Comparison of ENCODE assay signal across 17 mouse cellular contexts in genomic region chr2:174022292-174022691, GRCm38 (mm10). TPM values are rescaled to one million over a fixed set of nuclear protein-coding genes. Genes with fewer than 3 reads are reported as not detected.
DNase-seq lines count a peak whose midpoint lies in the region; ATAC-seq and TF ChIP-seq lines count a peak whose summit lies in the region.
"Had no signal": no experiment of that assay in that cellular context is flagged by ENCODE, and none has a peak within 500 bp of the region (broad histone marks: within the 10 kb centered on the region; RNA-seq: fewer than 3 reads in every experiment).

No protein-coding gene starts in this region.

- DNase-seq in forebrain, embryonic 10.5 days (ENCODE audit: extremely low spot score, low spot score) = peak; percentile 12
- peak; percentile 10 for DNase-seq in midbrain, embryonic 10.5 days (ENCODE audit: low spot score)
- peak; percentile 68 for DNase-seq in gastrocnemius, adult 2 months
- no peak for DNase-seq in retina, embryonic 14.5 days (ENCODE audit: low spot score)
- DNase-seq in layer of hippocampus, postnatal 14 days (ENCODE audit: low spot score in 2 of 2) = no peak
- DNase-seq: cerebellum, adult 11 months; cerebellum, postnatal 36 days; kidney, postnatal 25 days; right cerebral cortex, postnatal 25 days had no signal

- WGBS in forebrain, embryonic 10.5 days = 94% methylated on average over 4 of the region's 4 CpGs
- 95% methylated on average over 4 of the region's 4 CpGs for WGBS in forebrain, embryonic 13.5 days
- 94% methylated on average over 4 of the region's 4 CpGs for WGBS in midbrain, embryonic 10.5 days
- WGBS in midbrain, embryonic 15.5 days = 97% methylated on average over 4 of the region's 4 CpGs
- WGBS in limb, embryonic 15.5 days = 66% methylated on average over 4 of the region's 4 CpGs

- no peaks in the 10 kb centered on the region for H3K27me3 ChIP-seq in forebrain, embryonic 10.5 days (ENCODE audit: poor library complexity, severe bottlenecking)
- H3K27me3 ChIP-seq in forebrain, embryonic 13.5 days = no peaks in the 10 kb centered on the region
- H3K27me3 ChIP-seq in midbrain, embryonic 10.5 days (ENCODE audit: low read depth, poor library complexity, severe bottlenecking) = no peaks in the 10 kb centered on the region
- no peaks in the 10 kb centered on the region for H3K27me3 ChIP-seq in midbrain, embryonic 15.5 days (replicated peaks)
- H3K27me3 ChIP-seq in limb, embryonic 15.5 days = no peaks in the 10 kb centered on the region
- H3K27me3 ChIP-seq: embryonic facial prominence, embryonic 12.5 days; hindbrain, embryonic 13.5 days; liver, embryonic 15.5 days; midbrain, embryonic 12.5 days had no signal

- no peak for TF ChIP-seq CTCF in gastrocnemius, adult 2 months (IDR thresholded peaks at IDR 0.05)

- H3K36me3 ChIP-seq in forebrain, embryonic 10.5 days (replicated peaks) = no peaks in the 10 kb centered on the region
- H3K36me3 ChIP-seq in forebrain, embryonic 13.5 days (ENCODE audit: poor library complexity, severe bottlenecking) = no peaks in the 10 kb centered on the region
- H3K36me3 ChIP-seq in midbrain, embryonic 10.5 days = no peaks in the 10 kb centered on the region
- no peaks in the 10 kb centered on the region for H3K36me3 ChIP-seq in midbrain, embryonic 15.5 days (replicated peaks)
- no peaks in the 10 kb centered on the region for H3K36me3 ChIP-seq in limb, embryonic 15.5 days
- H3K36me3 ChIP-seq: embryonic facial prominence, embryonic 12.5 days; hindbrain, embryonic 13.5 days; liver, embryonic 15.5 days; midbrain, embryonic 12.5 days had no signal

- H3K4me2 ChIP-seq in forebrain, embryonic 13.5 days = no peak overlapping the region
- no peak overlapping the region for H3K4me2 ChIP-seq in midbrain, embryonic 15.5 days
- H3K4me2 ChIP-seq in limb, embryonic 15.5 days = no peak overlapping the region
- H3K4me2 ChIP-seq: embryonic facial prominence, embryonic 12.5 days; hindbrain, embryonic 13.5 days; liver, embryonic 15.5 days; midbrain, embryonic 12.5 days had no signal

- H3K9ac ChIP-seq in forebrain, embryonic 13.5 days = no peak overlapping the region
- no peak overlapping the region for H3K9ac ChIP-seq in midbrain, embryonic 15.5 days
- H3K9ac ChIP-seq in limb, embryonic 15.5 days = no peak overlapping the region
- H3K9ac ChIP-seq: embryonic facial prominence, embryonic 12.5 days; hindbrain, embryonic 13.5 days; liver, embryonic 15.5 days; midbrain, embryonic 12.5 days had no signal

- intact Hi-C loops in gastrocnemius, adult 2 months (cut with DNase I) = no loop called here

- no peaks in the 10 kb centered on the region for H3K9me3 ChIP-seq in forebrain, embryonic 10.5 days
- no peaks in the 10 kb centered on the region for H3K9me3 ChIP-seq in forebrain, embryonic 13.5 days (replicated peaks)
- no peaks in the 10 kb centered on the region for H3K9me3 ChIP-seq in midbrain, embryonic 10.5 days (replicated peaks)
- H3K9me3 ChIP-seq in midbrain, embryonic 15.5 days = no peaks in the 10 kb centered on the region
- no peaks in the 10 kb centered on the region for H3K9me3 ChIP-seq in limb, embryonic 15.5 days
- H3K9me3 ChIP-seq: embryonic facial prominence, embryonic 12.5 days; hindbrain, embryonic 13.5 days; liver, embryonic 15.5 days; midbrain, embryonic 12.5 days had no signal

- no peak for ATAC-seq in forebrain, embryonic 13.5 days
- no peak for ATAC-seq in midbrain, embryonic 15.5 days (replicated peaks)
- no peak for ATAC-seq in limb, embryonic 15.5 days (ENCODE audit: insufficient number of reproducible peaks, low FRiP score, low TSS enrichment, low read depth)

- H3K27ac ChIP-seq in forebrain, embryonic 10.5 days = no peak overlapping the region
- no peak overlapping the region for H3K27ac ChIP-seq in forebrain, embryonic 13.5 days
- no peak overlapping the region for H3K27ac ChIP-seq in midbrain, embryonic 10.5 days (replicated peaks)
- H3K27ac ChIP-seq in midbrain, embryonic 15.5 days = no peak overlapping the region
- no peak overlapping the region for H3K27ac ChIP-seq in gastrocnemius, adult 2 months
- H3K27ac ChIP-seq in limb, embryonic 15.5 days = 0 out of 2 replicates have a peak overlapping the region, but pooled peaks have one; percentile 12
- H3K27ac ChIP-seq: embryonic facial prominence, embryonic 12.5 days; heart, adult 2 months; hindbrain, embryonic 13.5 days; liver, embryonic 15.5 days; midbrain, embryonic 12.5 days had no signal

- H3K4me1 ChIP-seq in forebrain, embryonic 10.5 days = peaks cover 13% of the 10 kb centered on the region; the same call in 1 of the 2 replicates
- no peaks in the 10 kb centered on the region for H3K4me1 ChIP-seq in forebrain, embryonic 13.5 days
- H3K4me1 ChIP-seq in midbrain, embryonic 10.5 days = peaks cover 7% of the 10 kb centered on the region; the same call in 1 of the 2 replicates
- H3K4me1 ChIP-seq in midbrain, embryonic 15.5 days = no peaks in the 10 kb centered on the region
- H3K4me1 ChIP-seq in limb, embryonic 15.5 days = peaks cover 21% of the 10 kb centered on the region
- H3K4me1 ChIP-seq: midbrain, embryonic 12.5 days had no signal

- H3K4me3 ChIP-seq in forebrain, embryonic 10.5 days = no peak overlapping the region
- H3K4me3 ChIP-seq in forebrain, embryonic 13.5 days = no peak overlapping the region
- H3K4me3 ChIP-seq in midbrain, embryonic 10.5 days = no peak overlapping the region
- H3K4me3 ChIP-seq in midbrain, embryonic 15.5 days = no peak overlapping the region
- H3K4me3 ChIP-seq in gastrocnemius, adult 2 months = no peak overlapping the region
- no peak overlapping the region for H3K4me3 ChIP-seq in limb, embryonic 15.5 days
- H3K4me3 ChIP-seq: embryonic facial prominence, embryonic 12.5 days; heart, adult 2 months; hindbrain, embryonic 13.5 days; liver, embryonic 15.5 days; midbrain, embryonic 12.5 days had no signal

RNA-seq across cellular contexts. Expression of gene Stx16, which starts 53.8 kb away (rescaled TPM):
- polyA plus RNA-seq in forebrain, embryonic 10.5 days (2016; fragmentation: Nextera tagmentation; extraction: Ambion mirVana) = 9.7 and 9.8 TPM in 2 replicates
- polyA plus RNA-seq in forebrain, embryonic 13.5 days (2015; fragmentation: Nextera tagmentation; extraction: Ambion mirVana) = 14.2 and 15.5 TPM in 2 replicates
- polyA plus RNA-seq in midbrain, embryonic 10.5 days (2016; fragmentation: Nextera tagmentation; extraction: Ambion mirVana) = 7.8 and 12.2 TPM in 2 replicates
- polyA plus RNA-seq in midbrain, embryonic 15.5 days (2015; fragmentation: Nextera tagmentation; extraction: Ambion mirVana) = 15.2 and 16.7 TPM in 2 replicates
- total RNA-seq in gastrocnemius, adult 2 months (2021) = 10 to 100 TPM; 19.9 to 21.1 TPM
- polyA plus RNA-seq in limb, embryonic 15.5 days (2015; fragmentation: Nextera tagmentation; extraction: Ambion mirVana) = 12.5 and 12.6 TPM in 2 replicates
- 10 to 100 TPM; 50.2 to 51.9 TPM for total RNA-seq in layer of hippocampus, postnatal 14 days (2021)

Comparison
In these comparisons a context has a peak if more than half of its experiments do, and no peak if none do; other contexts are left out.
1. DNase-seq: peak in forebrain, embryonic 10.5 days (single experiment), midbrain, embryonic 10.5 days (single experiment) and gastrocnemius, adult 2 months (single experiment); none in retina, embryonic 14.5 days (single experiment) and layer of hippocampus, postnatal 14 days (0 of 2).